Mouse (Mus musculus) lung, embryonic 14.5 days (tissue): ENCODE measurements around the gene Grip1. TPM values are rescaled to one million over a fixed set of nuclear protein-coding genes. Genes with fewer than 3 reads are reported as not detected.
A peak's percentile ranks its signal among the peaks of the same experiment; 100 is the strongest.

Experiments
- ATAC-seq: fragments of 200-750 bp; cut with Nextera tagmentation; 2 replicates; pipeline ENCODE4 v1.8.0; 2017; ENCODE audit warnings: mild to moderate bottlenecking, moderate TSS enrichment, moderate library complexity; ENCODE audit not compliant: insufficient read depth
- DNase-seq: peaks from one replicate; pipeline ENCODE4 v3.0.0-alpha.2; 2015
- H3K27ac ChIP-seq: fragments of 300-500 bp; sonication (generic); 2 replicates; pipeline ENCODE4 v1.5.1; 2014; ENCODE audit warnings: low read depth, mild to moderate bottlenecking, moderate library complexity
- H3K27me3 ChIP-seq: fragments of 300-500 bp; sonication (generic); 2 replicates; pipeline ENCODE4 v1.6.1; 2014; ENCODE audit warnings: low read length, control low read depth; ENCODE audit not compliant: insufficient read depth
- H3K36me3 ChIP-seq: fragments of 300-500 bp; sonication (generic); 2 replicates; pipeline ENCODE4 v1.6.1; 2014; ENCODE audit warnings: control low read depth; ENCODE audit not compliant: insufficient read depth
- H3K4me1 ChIP-seq: fragments of 300-500 bp; sonication (generic); 2 replicates; pipeline ENCODE4 v1.6.1; 2014; ENCODE audit warnings: antibody characterized with exemption, control low read depth; ENCODE audit not compliant: insufficient read depth
- H3K4me2 ChIP-seq: fragments of 300-500 bp; sonication (generic); 2 replicates; pipeline ENCODE4 v1.6.1; 2014; ENCODE audit warnings: mild to moderate bottlenecking
- H3K4me3 ChIP-seq: fragments of 300-500 bp; sonication (generic); 2 replicates; pipeline ENCODE4 v1.5.1; 2014; ENCODE audit warnings: low read depth, low read length
- H3K9ac ChIP-seq: fragments of 300-500 bp; sonication (generic); 2 replicates; pipeline ENCODE4 v1.6.1; 2014
- H3K9me3 ChIP-seq: fragments of 300-500 bp; sonication (generic); 2 replicates; pipeline ENCODE4 v1.6.1; 2016; ENCODE audit warnings: low read depth, low read length, control low read depth
- CTCF ChIP-seq: IDR thresholded peaks from 2 replicates; pipeline ENCODE4 v1.5.1; 2016; ENCODE audit warnings: antibody characterized with exemption, low read depth
- WGBS: fragments of 180-500 bp; shearing (Covaris S2); extraction: QIAGEN DNeasy Blood & Tissue Kit; methylation state at CpG from one replicate; pipeline ENCODE4 v1.1.7; 2014; 5-methylcytosine and 5-hydroxymethylcytosine counted together
- polyA plus RNA-seq: library from polyadenylated mRNA; unstranded; fragments of >200 nt; fragmentation: Nextera tagmentation; extraction: Ambion mirVana; gene quantifications from 2 replicates; pipeline ENCODE4 v1.2.1, GENCODE M21; 2014

Grip1 gene
- polyA plus RNA-seq, 1 experiment from 2014 or later: 2.6 TPM

DNA sequence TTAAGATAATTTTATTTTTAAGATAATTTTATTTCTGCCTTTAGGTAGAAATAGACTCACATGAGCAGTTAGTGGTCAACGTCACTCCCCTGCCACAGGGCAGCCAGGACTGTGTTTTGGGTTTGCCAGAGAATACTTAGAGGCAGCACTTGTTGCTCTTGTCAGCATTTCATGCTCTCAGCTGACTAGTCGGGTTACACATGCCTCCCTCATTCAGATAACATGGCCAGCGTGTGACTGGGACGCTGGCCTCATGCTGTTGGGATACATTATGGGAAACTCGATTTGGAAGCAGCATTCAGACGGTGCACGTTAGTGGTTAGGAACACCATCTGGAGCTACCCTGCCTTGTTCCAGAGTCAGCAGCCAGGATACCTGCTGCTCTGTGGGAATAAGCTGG, 453.2 kb downstream of the Grip1 start:
- no peak overlapping the region for H3K27ac ChIP-seq
- no peaks in the 10 kb centered on the region for H3K27me3 ChIP-seq
- no peak for ATAC-seq
- H3K4me1 ChIP-seq: no peaks in the 10 kb centered on the region
- H3K4me3 ChIP-seq: no peak overlapping the region
- H3K9me3 ChIP-seq: no peaks in the 10 kb centered on the region
- no peak for DNase-seq
- WGBS: 70% methylated on average over 7 of the region's 7 CpGs
- no peak overlapping the region for H3K9ac ChIP-seq
- no peak for TF ChIP-seq CTCF
- H3K4me2 ChIP-seq: no peak overlapping the region
- no peaks in the 10 kb centered on the region for H3K36me3 ChIP-seq

DNA sequence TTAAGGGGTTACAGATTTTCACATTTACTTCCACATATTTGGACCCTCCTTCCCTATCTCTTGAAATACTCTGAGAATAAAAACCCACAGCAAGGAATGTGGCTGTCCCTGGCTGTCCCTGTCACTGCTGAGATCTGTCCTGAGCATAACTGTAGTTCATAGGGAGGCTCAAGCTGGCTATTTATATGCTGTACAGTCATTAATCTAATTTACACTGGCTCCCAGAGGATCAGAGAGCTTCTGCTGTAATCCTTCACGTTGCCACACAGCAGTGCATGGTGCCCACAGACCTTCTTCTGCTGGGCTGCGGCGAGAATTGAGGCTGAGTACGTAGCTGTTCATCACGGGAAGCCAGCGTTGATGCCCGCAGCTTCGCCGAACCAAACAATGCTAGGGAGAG, 464.4 kb downstream of the Grip1 start:
- Histone ChIP-seq H3K36me3 (no peaks in the 10 kb centered on the region), H3K27me3 (no peaks in the 10 kb centered on the region), H3K9ac (no peak overlapping the region), H3K4me2 (no peak overlapping the region), H3K9me3 (no peaks in the 10 kb centered on the region), H3K27ac (no peak overlapping the region), H3K4me1 (no peaks in the 10 kb centered on the region), H3K4me3 (no peak overlapping the region)
- TF ChIP-seq CTCF: no peak
- DNase-seq (no peak), ATAC-seq (no peak)
- WGBS: 83% methylated on average over 9 of the region's 9 CpGs

DNA sequence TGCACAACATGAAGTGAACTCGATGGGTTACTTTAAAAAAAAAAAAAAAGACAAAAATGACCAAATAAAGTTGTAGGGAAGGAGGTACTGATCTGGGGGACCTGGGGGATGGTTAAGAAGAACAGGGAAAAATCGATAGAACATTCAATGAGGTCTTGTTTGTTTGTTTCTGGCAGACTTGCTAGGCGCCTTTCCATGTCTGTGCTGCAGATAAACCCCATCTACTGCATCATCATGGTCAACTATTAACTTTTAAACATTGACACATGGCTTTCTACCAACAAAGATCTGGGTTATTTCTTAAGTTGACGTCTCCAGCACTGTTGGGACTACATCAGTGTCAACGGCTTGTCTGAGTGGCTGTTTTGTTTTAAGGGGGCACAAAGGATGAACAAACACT, 474.3 kb downstream of the Grip1 start:
- Histone ChIP-seq H3K36me3 (no peaks in the 10 kb centered on the region), H3K4me1 (no peaks in the 10 kb centered on the region), H3K27ac (no peak overlapping the region), H3K9me3 (no peaks in the 10 kb centered on the region), H3K27me3 (no peaks in the 10 kb centered on the region), H3K9ac (no peak overlapping the region), H3K4me3 (no peak overlapping the region), H3K4me2 (no peak overlapping the region)
- WGBS: 72% methylated on average over 5 of the region's 5 CpGs
- DNase-seq (no peak), ATAC-seq (no peak)
- no peak for TF ChIP-seq CTCF

DNA sequence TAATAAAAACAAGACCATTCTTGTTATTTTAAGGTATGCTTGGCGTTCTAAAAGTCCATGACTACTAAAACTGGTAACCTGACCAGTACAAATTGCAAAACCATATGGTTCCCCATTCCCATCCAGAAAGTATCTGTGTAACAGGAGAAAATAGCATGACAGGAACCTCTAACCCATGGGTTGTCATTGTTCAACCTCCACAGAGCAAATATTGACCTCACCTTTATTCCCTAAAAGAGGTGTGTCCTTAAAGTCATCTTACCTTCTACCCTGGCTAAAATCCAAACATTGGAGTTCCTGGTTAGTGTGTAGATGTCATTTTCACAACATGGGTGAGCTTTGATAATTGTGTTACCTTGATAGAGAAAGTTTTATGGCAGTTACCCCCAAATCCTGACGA, 475.3 kb downstream of the Grip1 start:
- H3K27me3 ChIP-seq: no peaks in the 10 kb centered on the region
- no peak for TF ChIP-seq CTCF
- H3K4me2 ChIP-seq: no peak overlapping the region
- no peaks in the 10 kb centered on the region for H3K36me3 ChIP-seq
- no peaks in the 10 kb centered on the region for H3K4me1 ChIP-seq
- DNase-seq (no peak), ATAC-seq (no peak)
- 74% methylated on average over 2 of the region's 2 CpGs for WGBS
- H3K27ac ChIP-seq: no peak overlapping the region
- no peak overlapping the region for H3K4me3 ChIP-seq
- H3K9ac ChIP-seq: no peak overlapping the region
- H3K9me3 ChIP-seq: no peaks in the 10 kb centered on the region

DNA sequence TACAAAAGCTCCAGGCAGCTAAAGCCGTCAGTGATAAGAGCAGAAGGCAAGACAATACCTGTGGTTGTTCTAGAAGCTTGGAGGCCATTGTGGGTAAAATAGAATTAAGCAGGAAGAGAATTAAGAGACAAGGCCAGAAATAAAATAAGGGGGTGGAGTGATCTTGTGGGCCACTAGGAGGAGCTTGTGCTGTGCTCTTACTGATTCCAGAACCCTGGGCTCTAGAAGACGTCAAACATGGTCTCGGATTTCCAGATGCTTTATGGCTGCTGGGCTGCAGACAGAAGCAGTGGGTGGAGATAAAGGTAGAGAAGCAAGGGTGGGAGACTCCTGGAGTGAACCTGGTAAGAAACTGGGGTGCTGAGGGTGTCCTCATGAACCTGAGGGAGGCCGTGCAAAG, 479.2 kb downstream of the Grip1 start:
- no peak overlapping the region for H3K9ac ChIP-seq
- ATAC-seq: no peak
- H3K27ac ChIP-seq: no peak overlapping the region
- no peaks in the 10 kb centered on the region for H3K4me1 ChIP-seq
- 46% methylated on average over 4 of the region's 4 CpGs for WGBS
- H3K27me3 ChIP-seq: no peaks in the 10 kb centered on the region
- DNase-seq: peak; percentile 47
- H3K4me3 ChIP-seq: no peak overlapping the region
- H3K36me3 ChIP-seq: no peaks in the 10 kb centered on the region
- H3K9me3 ChIP-seq: no peaks in the 10 kb centered on the region
- no peak overlapping the region for H3K4me2 ChIP-seq
- peak; percentile 58 for TF ChIP-seq CTCF

DNA sequence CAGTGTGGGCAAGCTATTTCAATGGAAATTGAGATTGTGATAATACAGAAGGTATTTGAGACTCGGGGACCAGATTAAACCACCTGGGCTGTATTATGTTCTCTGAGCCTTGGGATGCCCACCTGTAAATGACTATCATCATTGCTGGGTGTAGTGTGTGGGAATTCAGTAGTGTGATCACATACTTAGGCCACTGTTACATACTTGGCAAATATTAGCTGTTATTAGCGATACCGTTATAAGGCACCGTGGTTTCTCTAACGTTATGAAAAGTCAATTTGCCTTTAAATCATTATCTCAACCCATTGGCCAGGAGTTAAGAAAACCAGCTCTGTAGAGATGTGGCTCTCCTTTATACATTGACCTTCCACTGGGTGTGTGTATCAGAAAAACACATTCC, 479.7 kb downstream of the Grip1 start:
- Histone ChIP-seq H3K36me3 (no peaks in the 10 kb centered on the region), H3K4me2 (no peak overlapping the region), H3K4me3 (no peak overlapping the region), H3K9ac (no peak overlapping the region), H3K27ac (no peak overlapping the region), H3K27me3 (no peaks in the 10 kb centered on the region), H3K9me3 (no peaks in the 10 kb centered on the region), H3K4me1 (no peaks in the 10 kb centered on the region)
- DNase-seq: no peak
- 73% methylated on average over 5 of the region's 5 CpGs for WGBS
- ATAC-seq: no peak
- no peak for TF ChIP-seq CTCF

DNA sequence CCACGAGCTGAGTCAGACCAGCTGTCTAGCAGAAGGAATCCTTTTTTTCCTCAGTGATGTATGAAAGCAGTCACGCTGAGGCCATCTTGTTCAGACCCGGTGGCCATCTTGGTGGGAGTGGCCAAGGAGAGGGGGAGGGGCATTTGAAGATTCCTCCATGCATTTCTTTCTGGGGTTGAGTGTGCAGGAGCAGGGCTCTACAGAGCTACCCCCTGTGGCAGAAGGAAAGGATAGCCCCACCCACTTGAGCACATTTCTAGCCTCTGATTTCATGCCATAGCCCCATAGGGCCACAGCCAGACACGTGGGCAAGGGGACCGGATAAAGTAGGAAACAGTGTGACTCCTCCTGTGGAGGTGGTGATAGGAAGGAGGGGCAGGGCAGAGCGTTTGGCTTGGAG, 481.6 kb downstream of the Grip1 start:
- Histone ChIP-seq H3K9me3 (no peaks in the 10 kb centered on the region), H3K9ac (no peak overlapping the region), H3K27ac (no peak overlapping the region), H3K27me3 (no peaks in the 10 kb centered on the region), H3K4me2 (no peak overlapping the region), H3K4me3 (no peak overlapping the region), H3K36me3 (no peaks in the 10 kb centered on the region), H3K4me1 (no peaks in the 10 kb centered on the region)
- no peak for ATAC-seq
- WGBS: 73% methylated on average over 6 of the region's 6 CpGs
- DNase-seq: no peak
- no peak for TF ChIP-seq CTCF

DNA sequence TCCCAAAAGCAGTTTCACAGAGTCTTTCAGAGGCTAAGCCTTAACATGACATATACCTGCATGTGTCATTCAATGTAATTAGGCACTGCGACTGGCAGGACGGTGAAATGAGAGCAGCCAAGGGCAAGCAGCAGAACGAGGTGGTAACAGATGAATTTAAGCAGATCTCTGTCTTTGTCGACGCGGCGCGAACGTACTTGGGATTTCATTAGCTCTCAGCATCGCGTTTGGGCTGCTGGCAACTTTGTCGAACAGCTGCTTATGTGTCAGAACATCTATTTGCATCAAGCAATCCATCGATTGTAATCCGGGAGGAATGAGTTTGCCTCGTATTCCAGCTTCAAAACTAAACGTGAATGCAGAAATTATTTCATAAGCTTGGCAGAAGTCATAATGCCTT, 483.9 kb downstream of the Grip1 start:
- Histone ChIP-seq H3K4me2 (no peak overlapping the region), H3K27me3 (no peaks in the 10 kb centered on the region), H3K4me1 (no peaks in the 10 kb centered on the region), H3K27ac (no peak overlapping the region), H3K36me3 (no peaks in the 10 kb centered on the region), H3K4me3 (no peak overlapping the region), H3K9ac (no peak overlapping the region), H3K9me3 (no peaks in the 10 kb centered on the region)
- 65% methylated on average over 16 of the region's 16 CpGs for WGBS
- no peak for ATAC-seq
- no peak for DNase-seq
- TF ChIP-seq CTCF: no peak
